Mouse (Mus musculus) heart, postnatal 0 days (tissue): ENCODE data around the gene Tmem191c. TPM values are rescaled to one million over a fixed set of nuclear protein-coding genes. Genes with fewer than 3 reads are reported as not detected.
A peak's percentile ranks its signal among the peaks of the same experiment; 100 is the strongest.

Source experiments
- ATAC-seq: fragments of 200-750 bp; cut with Nextera tagmentation; 2 replicates; pipeline ENCODE4 v1.8.0; 2017; ENCODE audit warnings: low read depth, moderate number of reproducible peaks, moderate library complexity; ENCODE audit not compliant: insufficient read depth
- DNase-seq: peaks from one replicate; pipeline ENCODE4 v3.0.0-alpha.2; 2016; ENCODE audit warnings: low spot score
- H3K27ac ChIP-seq: fragments of 300-500 bp; sonication (generic); 2 replicates; pipeline ENCODE4 v1.5.1; 2014; ENCODE audit warnings: low read depth, mild to moderate bottlenecking
- H3K27me3 ChIP-seq: fragments of 300-500 bp; sonication (generic); 2 replicates; pipeline ENCODE4 v1.6.1; 2014; ENCODE audit warnings: low read length, mixed read lengths; ENCODE audit not compliant: control insufficient read depth, insufficient read depth
- H3K36me3 ChIP-seq: fragments of 300-500 bp; sonication (generic); replicated peaks from 2 replicates; pipeline ENCODE4 v1.6.1; 2014; ENCODE audit warnings: low read length, mixed read lengths; ENCODE audit not compliant: control insufficient read depth, insufficient read depth
- H3K4me1 ChIP-seq: fragments of 300-500 bp; sonication (generic); 2 replicates; pipeline ENCODE4 v1.6.1; 2014; ENCODE audit warnings: antibody characterized with exemption; ENCODE audit not compliant: control insufficient read depth, insufficient read depth
- H3K4me2 ChIP-seq: fragments of 300-500 bp; sonication (generic); 2 replicates; pipeline ENCODE4 v1.6.1; 2014; ENCODE audit warnings: low read depth, mild to moderate bottlenecking, low read length, moderate library complexity
- H3K4me3 ChIP-seq: fragments of 300-500 bp; sonication (generic); 2 replicates; pipeline ENCODE4 v1.5.1; 2014; ENCODE audit warnings: low read depth, low read length
- H3K9ac ChIP-seq: fragments of 300-500 bp; sonication (generic); replicated peaks from 2 replicates; pipeline ENCODE4 v1.6.1; 2014; ENCODE audit warnings: low read depth, low read length, mixed read lengths
- H3K9me3 ChIP-seq: fragments of 300-500 bp; sonication (generic); replicated peaks from 2 replicates; pipeline ENCODE4 v1.6.1; 2016; ENCODE audit warnings: low read length; ENCODE audit not compliant: control insufficient read depth
- CTCF ChIP-seq: IDR thresholded peaks from 2 replicates; pipeline ENCODE4 v1.5.1; 2016; ENCODE audit warnings: antibody characterized with exemption, control low read depth, low read depth
- EP300 ChIP-seq: IDR thresholded peaks from 2 replicates; pipeline ENCODE4 v1.6.1; 2016; ENCODE audit warnings: antibody characterized with exemption, low read depth
- WGBS: fragments of 180-500 bp; shearing (Covaris S2); extraction: QIAGEN DNeasy Blood & Tissue Kit; methylation state at CpG from one replicate; pipeline ENCODE4 v1.1.7; 2014; 5-methylcytosine and 5-hydroxymethylcytosine counted together
- polyA plus RNA-seq: library from polyadenylated mRNA; unstranded; fragments of >200 nt; fragmentation: Nextera tagmentation; extraction: Ambion mirVana; gene quantifications from 2 replicates; pipeline ENCODE4 v1.2.1, GENCODE M21; 2015
- total RNA-seq: library from RNA; depleted of rRNA; stranded (reverse); fragments of >200 nt; gene quantifications from 2 replicates; pipeline ENCODE4 v1.2.3, GENCODE M21; 2014; ENCODE audit warnings: low replicate concordance

The Tmem191c gene
- total and polyA plus RNA-seq, 2 experiments from 2014 or later = 8.0 to 10.8 TPM

DNA sequence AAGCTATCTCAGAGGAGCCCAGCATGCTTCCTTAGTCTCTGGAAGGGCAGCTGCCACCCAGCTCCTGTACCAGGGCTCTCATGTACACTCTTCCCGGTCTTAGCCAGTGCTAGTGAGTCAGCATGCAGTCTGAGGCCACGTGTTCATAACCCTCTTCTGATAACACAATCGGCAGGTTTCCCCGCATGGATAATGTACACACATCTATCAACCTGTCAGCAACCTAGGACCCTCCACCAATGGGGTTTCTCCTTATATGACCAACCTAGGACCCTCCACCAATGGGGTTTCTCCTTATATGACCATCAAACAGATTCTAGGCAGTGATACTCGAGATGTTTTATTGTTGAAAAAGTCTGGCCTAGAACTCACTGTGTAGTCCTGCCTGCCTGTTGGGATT, 7.9 kb upstream of the Tmem191c start:
- H3K27me3 ChIP-seq = no peaks in the 10 kb centered on the region

DNA sequence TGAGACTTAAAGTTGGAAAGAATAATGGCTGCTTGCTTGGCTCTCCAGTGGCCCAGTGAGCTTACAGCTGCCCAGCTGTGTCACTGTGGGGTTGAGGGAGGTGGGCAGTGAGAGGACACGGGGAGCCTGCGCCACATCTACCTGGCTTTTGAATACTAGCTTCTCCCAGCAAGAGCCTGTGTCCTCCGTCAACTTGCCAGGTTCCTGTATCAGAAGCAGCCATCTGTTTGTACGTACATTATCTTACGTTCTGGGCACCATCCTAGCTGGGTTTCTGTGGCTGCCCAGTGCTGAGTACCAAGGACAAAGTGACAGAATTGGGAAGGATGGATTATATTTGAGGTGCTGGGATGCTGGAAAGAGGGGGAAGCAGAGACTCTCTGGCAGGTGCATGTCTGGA, 6.0 kb upstream of the Tmem191c start:
- no peaks in the 10 kb centered on the region for H3K36me3 ChIP-seq
- no peak for DNase-seq
- no peak for TF ChIP-seq EP300
- no peak for TF ChIP-seq CTCF
- ATAC-seq = no peak
- no peak overlapping the region for H3K27ac ChIP-seq
- H3K4me1 ChIP-seq = no peaks in the 10 kb centered on the region
- H3K9me3 ChIP-seq = 0 out of 2 replicates have a peak, but pooled peaks cover 6% of the 10 kb centered on the region
- H3K4me2 ChIP-seq = no peak overlapping the region
- H3K9ac ChIP-seq = no peak overlapping the region
- H3K4me3 ChIP-seq = no peak overlapping the region
- 87% methylated on average over 5 of the region's 5 CpGs for WGBS
- no peaks in the 10 kb centered on the region for H3K27me3 ChIP-seq

More for the DNA sequence above, 7.9 kb upstream of the Tmem191c start:
- Histone ChIP-seq H3K27ac (no peak overlapping the region), H3K4me3 (no peak overlapping the region), H3K4me2 (no peak overlapping the region), H3K4me1 (no peaks in the 10 kb centered on the region), H3K9me3 (0 out of 2 replicates have a peak, but pooled peaks cover 6% of the 10 kb centered on the region), H3K9ac (no peak overlapping the region), H3K36me3 (no peaks in the 10 kb centered on the region)
- no peak for TF ChIP-seq EP300
- TF ChIP-seq CTCF = no peak
- DNase-seq (no peak), ATAC-seq (no peak)
- 26% methylated on average over 5 of the region's 5 CpGs for WGBS

DNA sequence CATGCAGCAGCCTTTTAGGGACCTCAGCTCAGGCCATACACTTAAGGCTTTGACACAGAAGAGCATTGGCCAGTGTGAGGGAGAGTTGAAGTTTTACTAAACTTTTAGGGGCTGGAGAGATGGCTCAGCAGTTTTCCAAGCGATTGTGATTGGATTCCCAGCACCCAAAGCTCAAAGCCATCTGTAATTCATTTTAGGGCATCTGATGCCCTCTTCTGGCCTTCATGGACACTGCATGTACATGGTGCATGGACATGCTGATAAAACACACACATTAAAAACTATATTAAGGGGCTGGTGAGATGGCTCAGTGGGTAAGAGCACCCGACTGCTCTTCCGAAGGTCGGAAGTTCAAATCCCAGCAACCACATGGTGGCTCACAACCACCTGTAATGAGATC, 4.8 kb upstream of the Tmem191c start:
- Histone ChIP-seq H3K9ac (no peak overlapping the region), H3K4me2 (no peak overlapping the region), H3K27me3 (no peaks in the 10 kb centered on the region), H3K4me1 (no peaks in the 10 kb centered on the region), H3K36me3 (no peaks in the 10 kb centered on the region), H3K4me3 (no peak overlapping the region), H3K9me3 (0 out of 2 replicates have a peak, but pooled peaks cover 6% of the 10 kb centered on the region), H3K27ac (no peak overlapping the region)
- DNase-seq (no peak), ATAC-seq (no peak)
- 67% methylated on average over 4 of the region's 4 CpGs for WGBS
- TF ChIP-seq CTCF (peak; percentile 51), EP300 (no peak)

DNA sequence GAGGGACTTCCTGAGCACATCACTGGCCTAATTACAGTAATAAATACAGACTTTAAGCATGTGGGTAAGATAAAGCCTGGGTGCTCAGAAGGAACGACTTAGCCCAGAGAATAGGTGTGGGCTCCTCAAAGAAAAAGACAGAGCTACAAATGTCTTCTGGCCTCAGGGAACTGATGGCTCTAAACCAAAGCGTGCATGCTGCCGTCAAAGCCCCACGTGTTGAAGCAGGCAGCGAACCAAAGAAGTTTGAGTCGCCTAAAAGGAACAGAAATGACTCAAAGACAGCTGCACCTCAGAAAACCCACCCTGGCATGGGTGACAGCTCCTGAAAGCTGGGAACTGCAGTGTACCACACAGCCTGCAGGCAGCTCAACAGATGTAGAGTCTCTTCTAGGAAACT, 4.0 kb upstream of the Tmem191c start:
- Histone ChIP-seq H3K27ac (no peak overlapping the region), H3K4me3 (no peak overlapping the region), H3K9ac (no peak overlapping the region), H3K36me3 (no peaks in the 10 kb centered on the region), H3K27me3 (peaks cover 2% of the 10 kb centered on the region), H3K9me3 (0 out of 2 replicates have a peak, but pooled peaks cover 6% of the 10 kb centered on the region), H3K4me2 (no peak overlapping the region), H3K4me1 (peaks cover 4% of the 10 kb centered on the region; the same call in 1 of the 2 replicates)
- TF ChIP-seq EP300 (no peak), CTCF (no peak)
- no peak for DNase-seq
- WGBS = 78% methylated on average over 6 of the region's 6 CpGs
- ATAC-seq = no peak

DNA sequence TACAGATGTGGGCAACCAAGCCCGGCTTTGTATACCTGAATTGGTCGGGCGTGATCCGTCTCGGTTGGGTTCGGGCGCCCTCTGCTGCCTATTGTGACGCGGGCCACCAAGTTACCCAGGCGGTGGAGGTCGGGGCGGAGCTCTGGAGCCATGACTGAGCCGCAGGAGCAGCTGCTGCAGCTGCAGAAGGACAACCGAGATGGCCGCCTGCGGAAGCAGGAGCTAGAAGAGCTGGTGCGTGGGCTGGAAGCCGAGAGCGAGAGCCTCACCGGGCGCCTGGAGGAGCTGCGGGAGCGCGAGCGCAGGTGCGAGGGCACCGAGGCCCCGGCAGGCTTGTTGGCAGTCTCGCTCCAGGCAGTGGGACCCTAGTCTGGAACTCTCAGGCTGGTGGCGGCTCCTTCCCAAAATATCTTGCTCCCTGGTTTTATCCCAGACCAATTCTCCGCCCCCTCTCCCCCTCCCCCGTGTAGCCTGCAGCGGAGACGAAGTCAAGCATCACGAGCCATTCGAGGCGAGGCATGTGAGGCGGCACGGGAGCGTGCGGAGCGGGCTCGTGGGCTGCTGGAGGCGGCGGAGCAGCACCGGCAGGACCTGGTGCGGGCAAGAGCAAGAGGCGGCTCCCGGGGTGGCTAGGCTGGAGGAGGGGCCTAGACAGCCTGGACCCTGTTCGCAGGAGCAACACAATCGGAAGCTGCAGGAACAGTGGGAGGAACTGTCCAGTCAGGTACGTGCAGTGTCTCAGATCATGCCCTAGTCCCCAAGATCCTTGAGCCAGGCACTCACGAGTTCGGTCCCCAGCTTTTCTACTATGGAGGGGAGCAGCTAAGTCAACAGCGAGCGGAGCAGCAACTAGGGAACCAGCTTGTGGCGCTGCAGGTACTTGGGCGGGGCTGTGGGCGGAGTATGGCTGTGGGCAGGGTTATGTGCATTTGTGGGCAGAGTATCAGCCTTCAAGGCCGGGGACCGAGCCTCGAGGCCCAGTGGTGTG, 581 bp downstream of the Tmem191c start:
- H3K4me1 ChIP-seq = peaks cover 13% of the 10 kb centered on the region
- peaks cover 18% of the 10 kb centered on the region for H3K36me3 ChIP-seq
- H3K27me3 ChIP-seq = peaks cover 17% of the 10 kb centered on the region
- ATAC-seq (peak; percentile 87), DNase-seq (peak; percentile 88)
- H3K9ac ChIP-seq = peak overlapping the region; percentile 40; the same call in 1 of the 2 replicates
- no peak overlapping the region for H3K27ac ChIP-seq
- H3K4me3 ChIP-seq = peak overlapping the region; percentile 57
- TF ChIP-seq EP300 (no peak), CTCF (peak; percentile 91)
- 2% methylated on average over 60 of the region's 62 CpGs for WGBS
- peak overlapping the region; percentile 91 for H3K4me2 ChIP-seq
- H3K9me3 ChIP-seq = no peaks in the 10 kb centered on the region
